Mouse (Mus musculus) stomach, postnatal 0 days (tissue): ENCODE data around the gene Coro2a. TPM values are rescaled to one million over a fixed set of nuclear protein-coding genes. Genes with fewer than 3 reads are reported as not detected.
"Not testable (repeated sequence)": the region's sequence is repeated elsewhere in the genome, so short reads cannot be mapped to it uniquely, and the experiment has no call there.

Experiments used
- ATAC-seq: fragments of 200-750 bp; cut with Nextera tagmentation; 2 replicates; pipeline ENCODE4 v1.8.0; 2017; ENCODE audit not compliant: low FRiP score, low TSS enrichment
- DNase-seq: peaks from one replicate; pipeline ENCODE4 v3.0.0-alpha.2; 2016; ENCODE audit warnings: low spot score
- H3K27ac ChIP-seq: fragments of 300-500 bp; sonication (generic); replicated peaks from 2 replicates; pipeline ENCODE4 v1.5.1; 2014; ENCODE audit warnings: mild to moderate bottlenecking, control low read depth
- H3K27me3 ChIP-seq: fragments of 300-500 bp; sonication (generic); 2 replicates; pipeline ENCODE4 v1.6.1; 2014; ENCODE audit warnings: low read length; ENCODE audit not compliant: control insufficient read depth, insufficient read depth
- H3K36me3 ChIP-seq: fragments of 300-500 bp; sonication (generic); 2 replicates; pipeline ENCODE4 v1.6.1; 2014; ENCODE audit warnings: low read length, mixed read lengths; ENCODE audit not compliant: control insufficient read depth, insufficient read depth
- H3K4me1 ChIP-seq: fragments of 300-500 bp; sonication (generic); replicated peaks from 2 replicates; pipeline ENCODE4 v1.6.1; 2014; ENCODE audit warnings: antibody characterized with exemption; ENCODE audit not compliant: control insufficient read depth, insufficient read depth
- H3K4me2 ChIP-seq: fragments of 300-500 bp; sonication (generic); replicated peaks from 2 replicates; pipeline ENCODE4 v1.6.1; 2014; ENCODE audit warnings: low read depth, mild to moderate bottlenecking, control low read depth, moderate library complexity
- H3K4me3 ChIP-seq: fragments of 300-500 bp; sonication (generic); 2 replicates; pipeline ENCODE4 v1.5.1; 2014; ENCODE audit warnings: low read depth, low read length, control low read depth
- H3K9ac ChIP-seq: fragments of 300-500 bp; sonication (generic); 2 replicates; pipeline ENCODE4 v1.6.1; 2014; ENCODE audit warnings: mild to moderate bottlenecking, low read length, control low read depth, mixed read lengths
- H3K9me3 ChIP-seq: fragments of 300-500 bp; sonication (generic); 2 replicates; pipeline ENCODE4 v1.6.1; 2016; ENCODE audit warnings: low read length; ENCODE audit not compliant: control insufficient read depth
- CTCF ChIP-seq: IDR thresholded peaks from 2 replicates; pipeline ENCODE4 v1.5.1; 2016; ENCODE audit warnings: antibody characterized with exemption, low read depth, mild to moderate bottlenecking, moderate library complexity
- EP300 ChIP-seq: optimal IDR thresholded peaks from 2 replicates; pipeline ENCODE3; 2016; ENCODE audit warnings: antibody characterized with exemption
- WGBS: fragments of 180-500 bp; shearing (Covaris S2); extraction: QIAGEN DNeasy Blood & Tissue Kit; methylation state at CpG from one replicate; pipeline ENCODE4 v1.1.7; 2014; 5-methylcytosine and 5-hydroxymethylcytosine counted together
- polyA plus RNA-seq: library from polyadenylated mRNA; unstranded; fragments of >200 nt; fragmentation: Nextera tagmentation; extraction: Ambion mirVana; gene quantifications from 2 replicates; pipeline ENCODE4 v1.2.1, GENCODE M21; 2015

Coro2a gene
- polyA plus RNA-seq, 1 experiment from 2014 or later: 17.2 TPM

- Histone ChIP-seq H3K4me2 (no peak overlapping the region), H3K9ac (no peak overlapping the region), H3K27ac (no peak overlapping the region), H3K36me3 (no peaks in the 10 kb centered on the region), H3K4me3 (no peak overlapping the region), H3K4me1 (no peaks in the 10 kb centered on the region), H3K27me3 (no peaks in the 10 kb centered on the region), H3K9me3 (no peaks in the 10 kb centered on the region)
- DNase-seq (peak; percentile 90), ATAC-seq (peak; percentile 58)
- TF ChIP-seq EP300 (no peak), CTCF (peak; percentile 99)
- WGBS: 0% methylated on average over 4 of the region's 4 CpGs
These were observed 9.2 kb upstream of the Coro2a start for GRCm38 (mm10) chr4:46611181-46611580.

GRCm38 (mm10) chr4:46607601-46608000 is 5.6 kb upstream of the Coro2a start:
- Histone ChIP-seq H3K9me3 (no peaks in the 10 kb centered on the region), H3K9ac (no peak overlapping the region), H3K27ac (no peak overlapping the region), H3K4me2 (no peak overlapping the region), H3K4me3 (no peak overlapping the region), H3K27me3 (no peaks in the 10 kb centered on the region), H3K4me1 (no peaks in the 10 kb centered on the region), H3K36me3 (no peaks in the 10 kb centered on the region)
- 63% methylated on average over 3 of the region's 3 CpGs for WGBS
- DNase-seq (no peak), ATAC-seq (no peak)
- no peak; the same call in 1 of the 2 replicates for TF ChIP-seq CTCF
- TF ChIP-seq EP300: no peak

GRCm38 (mm10) chr4:46605451-46605850 is 3.4 kb upstream of the Coro2a start:
- Histone ChIP-seq H3K4me3 (no peak overlapping the region), H3K4me2 (no peak overlapping the region), H3K27ac (no peak overlapping the region), H3K4me1 (no peaks in the 10 kb centered on the region), H3K36me3 (no peaks in the 10 kb centered on the region), H3K9me3 (no peaks in the 10 kb centered on the region), H3K27me3 (no peaks in the 10 kb centered on the region; the same call in 1 of the 2 replicates), H3K9ac (no peak overlapping the region)
- WGBS: 70% methylated on average over 10 of the region's 11 CpGs
- TF ChIP-seq CTCF (no peak), EP300 (no peak)
- no peak for ATAC-seq
- DNase-seq: no peak

GRCm38 (mm10) chr4:46602704-46603103 is 702 bp upstream of the Coro2a start:
- H3K4me2 ChIP-seq: no peak overlapping the region

GRCm38 (mm10) chr4:46601258-46601843 is 651 bp downstream of the Coro2a start:
- no peaks in the 10 kb centered on the region for H3K4me1 ChIP-seq
- H3K27ac ChIP-seq: peak overlapping the region; percentile 77
- WGBS: 1% methylated on average over 41 of the region's 52 CpGs
- no peak for TF ChIP-seq EP300
- TF ChIP-seq CTCF: no peak
- peak overlapping the region; percentile 56 for H3K4me3 ChIP-seq
- no peaks in the 10 kb centered on the region; the same call in 1 of the 2 replicates for H3K27me3 ChIP-seq
- H3K36me3 ChIP-seq: no peaks in the 10 kb centered on the region
- ATAC-seq (peak; percentile 34), DNase-seq (peak; percentile 68)
- peak overlapping the region; percentile 69 for H3K9ac ChIP-seq
- H3K9me3 ChIP-seq: no peaks in the 10 kb centered on the region
- H3K4me2 ChIP-seq: peak overlapping the region; percentile 88

More at GRCm38 (mm10) chr4:46602704-46603103, 702 bp upstream of the Coro2a start:
- Histone ChIP-seq H3K4me3 (no peak overlapping the region), H3K27ac (no peak overlapping the region), H3K4me1 (no peaks in the 10 kb centered on the region), H3K9ac (no peak overlapping the region), H3K27me3 (no peaks in the 10 kb centered on the region; the same call in 1 of the 2 replicates), H3K36me3 (no peaks in the 10 kb centered on the region), H3K9me3 (no peaks in the 10 kb centered on the region)
- TF ChIP-seq CTCF (no peak), EP300 (no peak)
- ATAC-seq (no peak), DNase-seq (no peak)
- 57% methylated on average over 7 of the region's 7 CpGs for WGBS

DNA sequence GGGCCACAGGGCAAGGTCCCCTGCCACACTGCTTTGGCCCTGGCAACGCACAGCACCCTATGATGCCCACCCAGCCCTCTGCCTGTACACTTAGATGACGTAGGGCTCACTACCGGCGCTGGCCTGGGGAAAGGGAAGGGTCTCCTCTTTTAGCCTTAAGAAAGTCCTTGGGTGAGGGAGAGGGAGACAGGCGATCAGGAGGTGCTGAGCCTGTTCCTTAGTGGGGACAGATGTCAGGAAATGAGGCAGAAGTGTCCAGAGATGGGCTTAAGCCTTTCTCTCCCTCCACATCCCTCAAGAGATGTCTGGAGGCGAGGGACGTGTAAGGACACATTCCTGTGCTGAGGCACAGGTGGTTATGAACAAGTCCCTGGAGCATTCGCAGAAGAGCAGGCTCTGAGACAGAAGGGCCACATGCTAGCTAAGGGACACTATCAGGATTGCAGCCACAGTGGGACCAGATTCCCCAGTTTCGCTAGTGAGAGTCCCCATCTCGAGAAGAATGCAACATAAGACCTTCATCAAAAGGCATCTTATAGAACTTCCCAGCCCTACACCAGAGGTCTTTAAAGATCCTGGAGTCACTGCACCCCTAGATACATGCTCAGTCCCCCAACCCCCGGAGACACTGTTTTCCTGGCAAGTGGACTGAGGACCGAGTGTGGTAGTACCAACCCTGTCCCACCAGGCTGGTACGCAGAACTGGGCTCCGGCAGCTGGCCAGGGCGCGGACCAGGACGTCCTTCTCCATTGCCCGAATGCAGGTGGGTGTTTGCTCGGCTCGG is 1.3 kb downstream of the Coro2a start:
- Histone ChIP-seq H3K9me3 (no peaks in the 10 kb centered on the region), H3K27ac (peak overlapping the region; percentile 77), H3K4me3 (peak overlapping the region; percentile 56), H3K9ac (peak overlapping the region; percentile 69), H3K27me3 (no peaks in the 10 kb centered on the region; the same call in 1 of the 2 replicates), H3K36me3 (no peaks in the 10 kb centered on the region), H3K4me1 (no peaks in the 10 kb centered on the region), H3K4me2 (peak overlapping the region; percentile 88)
- TF ChIP-seq EP300 (no peak), CTCF (no peak)
- WGBS: 34% methylated on average over 20 of the region's 20 CpGs
- DNase-seq (no peak), ATAC-seq (no peak)

DNA sequence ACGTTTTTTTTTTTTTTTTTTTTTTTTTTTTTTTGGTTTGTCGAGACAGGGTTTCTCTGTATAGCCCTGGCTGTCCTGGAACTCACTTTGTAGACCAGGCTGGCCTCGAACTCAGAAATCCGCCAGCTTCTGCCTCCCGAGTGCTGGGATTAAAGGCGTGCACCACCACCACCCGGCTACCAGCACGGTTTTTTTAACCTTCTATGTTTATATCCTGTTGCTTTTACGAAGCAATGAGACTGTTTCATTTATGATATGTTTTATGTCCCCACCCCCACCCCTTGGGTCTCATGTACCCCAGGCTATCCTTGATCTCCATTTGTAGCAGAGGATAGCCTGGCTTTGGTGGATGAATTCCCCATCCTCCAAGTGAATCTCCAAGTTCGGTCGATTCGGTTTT is 2.4 kb downstream of the Coro2a start:
- not testable (repeated sequence) for H3K4me2 ChIP-seq, H3K9me3 ChIP-seq, H3K36me3 ChIP-seq, H3K27me3 ChIP-seq, H3K4me3 ChIP-seq, H3K4me1 ChIP-seq, H3K9ac ChIP-seq, ATAC-seq, DNase-seq, H3K27ac ChIP-seq
- WGBS: 70% methylated on average over 12 of the region's 12 CpGs
